Mouse (Mus musculus) left cerebral cortex, postnatal 36 days (tissue): ENCODE results near the gene Kalrn. TPM values are rescaled to one million over a fixed set of nuclear protein-coding genes. Genes with fewer than 3 reads are reported as not detected.

Experiments
- DNase-seq, 2 experiments: peaks; one replicate each; pipeline ENCODE4 v3.0.0; 2021 to 2022; ENCODE audit warnings: low spot score in 2 of 2, mixed read lengths in 1 of 2
- intact Hi-C: fragments of 180-260 bp; cut with DNase I; formaldehyde crosslinking; loops from one replicate; pipeline ENCODE4 v1.15.1; 2025
- total RNA-seq, 2 experiments: library from RNA; stranded (reverse); gene quantifications; 2 replicates each; pipeline ENCODE4 v1.2.3; 2021

Gene Kalrn
- total RNA-seq, 2 experiments from 2014 or later: 564 to 585 TPM

DNA sequence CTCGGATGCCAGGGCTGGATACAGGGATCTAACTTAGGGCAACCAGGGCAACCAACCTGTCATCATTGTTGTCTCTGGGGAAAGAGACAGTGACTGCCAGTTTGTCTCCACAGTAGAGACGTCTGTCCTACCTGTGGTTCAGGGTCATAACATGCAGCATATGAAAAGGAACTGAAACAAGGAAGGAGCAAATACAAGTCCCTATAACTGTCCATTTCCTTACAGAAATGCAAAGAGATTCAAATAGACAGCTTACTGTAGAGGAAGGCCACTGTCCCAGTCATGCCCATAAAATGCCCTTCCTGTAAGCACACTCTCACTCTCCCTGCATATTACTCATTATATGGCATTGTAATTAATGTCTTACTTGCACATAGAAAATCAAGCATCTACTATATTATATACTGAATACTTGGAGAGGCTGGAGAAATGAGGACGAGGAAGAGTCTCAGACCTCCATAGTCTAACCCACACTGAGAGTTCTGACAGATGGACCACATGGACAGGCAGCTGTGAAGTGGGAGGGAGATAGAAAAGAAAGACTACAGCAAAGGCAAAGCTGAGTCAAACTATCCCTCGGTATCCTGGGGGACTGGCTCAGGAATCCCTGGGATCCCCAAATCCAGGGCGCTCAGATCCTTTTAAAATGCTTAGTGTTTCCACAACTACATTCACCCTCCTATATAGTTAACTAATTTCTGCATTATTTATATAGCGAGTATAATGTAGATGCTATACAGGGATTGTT, 530.1 kb downstream of the Kalrn start:
- intact Hi-C loops: loop anchor here (5.0 kb wide), 2 partner anchors 34 to 49 kb away; no protein-coding TSS in a partner anchor
- peak; percentile 72 to 78 for DNase-seq

GRCm38 (mm10) chr16:34042586-34042985, 530.7 kb downstream of the Kalrn start:
- no peak for DNase-seq
- intact Hi-C loops: loop anchor here (5.0 kb wide), 2 partner anchors 35 to 50 kb away; no protein-coding TSS in a partner anchor

DNA sequence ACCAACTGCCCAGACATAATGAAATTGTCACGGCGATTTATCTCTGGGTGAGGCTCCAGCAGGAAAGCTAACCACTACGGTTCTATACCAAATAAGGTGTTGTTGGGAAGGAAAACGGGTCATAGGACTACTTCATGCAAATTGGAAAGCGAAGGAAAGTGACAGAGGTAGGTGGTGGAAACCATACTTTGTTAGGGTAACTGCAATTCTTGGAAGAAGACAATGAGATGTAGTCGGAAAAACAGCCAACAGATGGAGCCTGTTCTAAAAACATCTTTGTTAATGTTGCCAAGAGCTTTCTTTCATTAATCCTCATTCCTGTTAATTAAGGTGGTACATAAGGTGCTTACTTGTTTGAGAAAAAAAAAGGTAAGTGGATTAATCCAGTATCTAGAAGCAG, 533.1 kb downstream of the Kalrn start:
- intact Hi-C loops: loop anchor here (5.0 kb wide), 2 partner anchors 37 to 52 kb away; no protein-coding TSS in a partner anchor
- DNase-seq: no peak

- DNase-seq: no peak
- intact Hi-C loops: loop anchor here (5.0 kb wide), 2 partner anchors 38 to 53 kb away; no protein-coding TSS in a partner anchor
These were observed 533.6 kb downstream of the Kalrn start for GRCm38 (mm10) chr16:34039736-34040135.

DNA sequence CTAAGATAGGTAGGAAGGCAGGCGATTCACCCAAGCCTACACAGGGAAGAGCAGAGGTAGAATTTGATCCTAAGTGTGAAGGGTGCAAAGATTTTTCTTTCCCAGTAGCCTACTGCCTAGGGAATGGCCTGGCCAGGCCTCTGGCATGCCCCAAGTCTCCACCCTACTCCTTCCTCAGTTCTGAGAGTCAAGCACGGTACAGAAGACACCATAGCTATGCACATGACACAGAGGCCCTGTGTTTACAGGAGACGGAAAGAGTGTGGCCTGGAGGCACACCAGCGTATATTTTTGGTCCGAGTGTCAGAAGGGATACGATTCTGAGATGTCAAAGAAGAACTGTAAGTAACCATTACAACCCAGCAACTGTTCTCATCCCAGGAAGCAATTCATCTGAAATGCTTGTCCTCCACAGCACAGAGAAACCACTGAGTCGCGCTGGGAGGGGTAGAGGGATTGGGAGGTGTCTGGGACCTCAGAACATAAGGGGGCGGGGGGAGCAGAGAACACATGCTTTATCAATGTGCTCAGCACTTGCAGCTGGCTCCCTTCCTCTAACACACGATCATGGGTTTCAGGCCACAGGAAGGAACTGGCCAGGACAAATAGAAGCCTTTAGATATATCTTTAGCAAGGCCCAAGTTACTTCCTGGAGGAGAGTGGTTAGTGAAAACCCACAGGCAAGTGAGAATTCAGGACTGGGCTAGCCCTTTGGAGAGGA, 536.8 kb downstream of the Kalrn start:
- DNase-seq: no peak
- intact Hi-C loops: no loop called here

DNA sequence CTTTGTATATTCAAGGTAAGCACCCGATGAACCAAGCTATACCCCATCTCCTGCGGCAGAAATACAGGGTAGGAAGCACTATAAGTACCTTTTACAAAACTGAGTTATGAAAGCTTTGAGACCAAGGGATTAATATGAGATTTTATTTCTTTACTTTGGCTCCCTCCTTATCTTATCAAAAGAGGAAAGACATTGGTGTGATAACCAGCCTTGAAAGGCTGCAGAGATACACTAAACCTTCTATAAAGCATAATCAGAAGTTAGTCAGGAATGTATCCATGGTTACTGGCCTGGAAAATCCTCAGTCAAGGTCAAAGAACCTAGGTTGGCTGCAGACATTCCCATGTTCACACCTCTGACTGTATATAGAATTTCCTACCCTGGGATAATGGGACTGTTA, 537.6 kb downstream of the Kalrn start:
- DNase-seq: no peak
- intact Hi-C loops: no loop called here

- DNase-seq: no peak
- intact Hi-C loops: no loop called here
These were observed 539.1 kb downstream of the Kalrn start for GRCm38 (mm10) chr16:34034267-34034666.

- intact Hi-C loops: no loop called here
- DNase-seq: no peak
These were observed 541.2 kb downstream of the Kalrn start for GRCm38 (mm10) chr16:34032011-34032645.

DNA sequence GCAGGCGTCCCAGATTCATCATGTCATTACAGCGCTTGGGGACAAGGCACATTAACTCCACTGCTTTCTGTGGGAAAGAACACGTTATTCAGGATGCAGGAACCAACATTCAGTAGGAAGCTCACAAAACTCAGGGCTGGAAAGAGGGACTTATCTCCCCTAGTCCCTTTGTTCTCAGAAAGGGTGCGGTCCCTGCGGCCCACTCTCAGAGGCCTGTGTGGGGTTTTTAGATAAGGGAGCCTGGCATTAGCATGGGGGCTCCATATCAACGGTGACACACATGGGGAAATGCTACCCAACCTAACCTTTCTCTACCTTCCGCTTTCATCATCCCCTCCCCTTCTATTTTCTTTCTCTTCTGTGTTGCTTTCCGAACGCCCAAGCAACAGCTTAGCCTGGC, 541.8 kb downstream of the Kalrn start:
- intact Hi-C loops: no loop called here
- no peak for DNase-seq

DNA sequence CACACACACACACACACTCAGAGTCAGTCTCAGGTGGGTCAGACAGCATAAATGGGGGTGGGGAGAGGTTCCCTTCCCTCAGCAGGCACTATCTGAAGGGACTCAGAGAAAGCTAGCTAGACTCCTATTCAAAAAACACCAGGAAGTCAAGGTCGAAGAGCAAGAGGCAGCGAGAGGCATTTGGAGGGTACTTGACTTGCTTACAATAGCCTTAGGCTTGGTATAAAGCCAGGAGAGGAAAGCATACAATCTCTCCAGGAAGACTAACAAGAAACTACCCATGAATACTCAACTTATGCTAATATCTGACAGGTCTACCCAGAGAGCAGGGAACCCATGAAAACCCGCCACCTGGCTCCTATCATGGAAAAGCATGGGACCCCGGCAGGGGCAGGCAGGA, 543.0 kb downstream of the Kalrn start:
- intact Hi-C loops: no loop called here
- no peak for DNase-seq

DNA sequence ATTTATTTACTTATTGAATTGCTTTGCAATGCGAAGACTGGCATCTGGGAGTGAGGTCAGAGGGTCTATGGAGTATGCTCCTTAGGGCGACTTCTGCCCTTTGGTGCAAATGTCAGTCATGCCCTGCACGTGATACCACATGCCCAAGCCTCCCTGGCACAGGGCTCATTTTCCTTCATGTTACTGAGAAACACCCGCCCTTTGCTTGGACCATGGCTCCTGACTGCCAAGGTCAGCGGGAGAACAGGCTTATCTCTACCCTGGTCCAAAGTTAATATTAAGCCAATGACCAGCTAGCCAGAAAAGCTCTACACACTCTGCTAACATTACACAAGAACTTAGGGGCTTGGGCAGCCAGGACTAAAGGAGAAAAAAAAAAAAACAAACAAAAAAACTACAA, 543.5 kb downstream of the Kalrn start:
- intact Hi-C loops: no loop called here
- DNase-seq: no peak

GRCm38 (mm10) chr16:34017241-34017640, 556.1 kb downstream of the Kalrn start:
- intact Hi-C loops: no loop called here
- no peak for DNase-seq

- no peak for DNase-seq
- intact Hi-C loops: no loop called here
These were observed 561.1 kb downstream of the Kalrn start for GRCm38 (mm10) chr16:34011991-34012845.

- DNase-seq: no peak
These were observed 563.8 kb downstream of the Kalrn start for GRCm38 (mm10) chr16:34009567-34009966.

DNA sequence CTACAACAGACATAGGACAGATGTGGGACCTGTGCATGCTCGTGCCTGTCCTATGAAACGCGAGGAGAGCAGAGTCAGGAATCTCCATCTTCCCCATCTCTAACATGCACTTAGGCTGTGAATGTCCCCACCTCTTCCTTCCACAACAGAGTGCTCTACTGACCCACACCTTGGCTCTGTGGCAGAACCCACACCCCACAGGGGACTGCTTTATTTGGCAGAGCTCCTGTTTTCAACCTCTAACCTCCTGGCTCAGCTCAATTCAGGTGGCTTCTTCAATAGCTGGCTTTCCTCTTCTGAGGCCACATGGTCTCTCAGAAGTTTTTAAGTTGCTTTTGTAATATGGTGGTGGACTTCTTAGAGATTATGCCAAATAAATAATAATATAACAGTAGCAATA, 567.3 kb downstream of the Kalrn start:
- DNase-seq: no peak
- intact Hi-C loops: no loop called here

More at GRCm38 (mm10) chr16:34009567-34009966, 563.8 kb downstream of the Kalrn start:
- intact Hi-C loops: no loop called here

GRCm38 (mm10) chr16:34004128-34004578, 569.2 kb downstream of the Kalrn start:
- no peak for DNase-seq
- intact Hi-C loops: no loop called here

DNA sequence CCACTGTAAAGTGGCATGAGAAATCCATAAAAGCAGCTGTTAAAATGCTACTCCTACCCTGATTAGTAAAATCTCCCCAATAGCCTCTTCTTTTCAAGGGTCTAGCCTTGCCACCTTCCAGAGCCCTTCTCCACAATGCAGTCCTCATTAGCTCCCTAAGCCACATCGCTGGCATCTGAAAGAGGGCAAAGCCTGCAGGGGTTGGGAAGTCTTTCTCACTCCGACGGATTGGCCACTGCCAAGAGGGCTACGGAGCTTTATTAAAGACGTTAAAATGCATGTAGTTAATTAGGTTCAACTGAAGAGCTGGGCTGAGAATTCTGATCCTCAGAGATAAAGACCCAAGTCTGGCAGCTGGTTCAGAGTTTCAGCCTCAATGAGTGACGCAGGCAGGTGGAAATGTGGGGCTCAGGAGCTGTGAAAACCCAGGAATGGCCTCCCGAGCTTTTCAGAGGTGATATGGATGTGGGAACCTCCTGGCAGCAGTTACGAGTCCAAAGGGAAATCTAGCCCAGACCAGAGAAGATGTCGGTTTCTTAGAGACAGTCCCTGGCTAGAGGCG, 569.7 kb downstream of the Kalrn start:
- no peak for DNase-seq
- intact Hi-C loops: no loop called here

DNA sequence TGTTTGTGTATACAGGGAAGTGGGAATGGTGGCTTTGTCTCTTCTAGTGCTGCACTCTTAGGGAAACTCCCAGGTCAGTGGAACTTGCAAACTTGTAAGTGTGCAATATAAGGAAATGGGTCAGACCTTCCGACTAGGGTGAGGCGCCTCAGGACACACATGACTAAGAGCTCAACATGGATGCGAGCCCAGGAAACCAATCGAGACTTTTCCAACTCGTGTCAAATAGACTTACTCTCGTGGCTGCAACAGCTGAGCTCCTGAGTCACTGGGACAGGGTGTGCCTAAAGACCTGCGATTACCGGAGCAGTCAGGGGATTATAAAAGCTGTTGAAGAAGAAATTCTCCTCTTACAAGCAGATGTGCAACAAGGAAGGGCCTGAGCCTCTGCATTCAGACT, 572.6 kb downstream of the Kalrn start:
- intact Hi-C loops: no loop called here
- no peak for DNase-seq

DNA sequence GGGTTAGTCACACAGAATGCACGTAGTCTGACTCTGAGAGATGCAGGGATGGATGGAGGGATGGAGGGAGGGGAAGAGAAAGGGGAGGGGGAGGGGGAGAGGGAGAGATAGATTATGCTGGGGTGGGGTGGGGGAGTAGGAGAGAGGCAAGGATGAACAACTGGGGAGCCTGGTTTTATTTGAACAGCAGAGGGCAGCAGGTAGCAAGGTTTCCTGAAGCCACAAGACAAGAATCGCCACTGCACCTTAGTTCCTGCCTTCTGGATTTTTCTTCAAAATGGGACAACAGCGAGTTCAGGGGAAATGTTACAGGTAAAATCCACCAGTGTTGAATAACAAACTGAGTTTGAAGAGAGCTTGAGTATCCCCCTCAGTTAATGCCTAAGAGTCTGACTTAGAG, 573.9 kb downstream of the Kalrn start:
- intact Hi-C loops: no loop called here
- DNase-seq: peak; percentile 36 to 50
